Mouse (Mus musculus): ENCODE results near the gene Klc4. TPM values are rescaled to one million over a fixed set of nuclear protein-coding genes. Genes with fewer than 3 reads are reported as not detected.

Klc4 gene
- polyA plus RNA-seq, 1 experiment from 2014 or later = 22.5 TPM

DNA sequence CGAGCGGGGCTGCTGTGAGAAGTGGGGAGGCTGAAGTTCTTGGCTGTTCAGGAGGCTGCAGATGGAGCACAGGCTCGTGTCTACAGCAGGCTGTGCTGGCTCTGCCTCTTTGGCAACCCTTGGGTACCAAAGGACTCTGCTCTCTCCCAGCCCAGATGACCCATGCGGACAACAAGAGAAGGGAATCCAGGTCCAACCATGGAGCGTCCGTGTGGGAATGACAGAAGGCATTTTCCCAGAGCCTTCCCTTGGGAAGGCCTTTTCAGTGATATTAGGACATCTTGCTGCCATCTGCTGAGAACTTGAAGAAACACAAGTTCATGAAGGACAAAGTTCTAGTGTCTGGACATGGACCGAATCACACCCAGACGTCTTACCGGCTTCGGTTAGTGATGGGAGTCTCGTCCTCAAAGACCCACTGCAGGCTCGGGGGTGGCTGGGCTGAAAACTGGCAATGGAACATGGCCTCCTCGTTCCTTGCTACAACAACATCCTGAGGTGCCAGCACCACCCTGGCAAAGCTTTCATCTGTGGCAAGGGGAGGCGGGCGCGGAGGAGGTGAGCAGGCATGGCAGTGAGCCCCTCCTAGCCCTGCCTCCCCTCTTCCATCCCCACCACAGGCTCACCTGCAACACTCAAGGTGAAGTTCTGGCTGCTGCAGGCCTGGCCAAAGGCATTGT lies 56.0 kb downstream of the Klc4 start:
- 90% methylated on average over 16 of the region's 16 CpGs for WGBS
- no peaks in the 10 kb centered on the region for H3K27me3 ChIP-seq (ENCODE audit: insufficient read depth, poor library complexity, severe bottlenecking)

DNA sequence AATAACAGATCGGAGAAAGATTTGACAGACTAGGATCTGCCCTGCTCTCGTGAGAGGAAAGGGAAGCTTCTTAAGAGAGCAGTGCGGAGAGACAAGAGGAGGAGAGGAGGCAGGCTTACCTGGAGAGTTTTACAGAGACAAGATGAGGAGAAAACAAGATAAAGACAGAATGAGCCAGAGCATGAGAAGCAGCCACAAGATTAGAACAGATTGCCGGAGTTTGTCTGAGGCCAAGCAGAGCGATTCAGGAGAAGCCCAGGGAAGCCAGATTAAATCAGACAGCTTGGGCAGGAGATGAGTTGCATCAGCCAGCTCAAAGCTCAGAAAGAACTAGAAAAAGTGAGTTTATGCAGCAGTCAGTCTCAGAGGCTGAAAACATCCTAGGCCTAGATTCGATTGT lies 56.9 kb downstream of the Klc4 start:
- Histone ChIP-seq H3K27ac (no peak overlapping the region), H3K9me3 (no peaks in the 10 kb centered on the region), H3K4me1 (peaks cover 17% of the 10 kb centered on the region), H3K36me3 (peaks cover 77% of the 10 kb centered on the region), H3K4me3 (no peak overlapping the region), H3K27me3 (ENCODE audit: insufficient read depth, poor library complexity, severe bottlenecking) (no peaks in the 10 kb centered on the region)
- 82% methylated on average over 6 of the region's 6 CpGs for WGBS
- DNase-seq (ENCODE audit: low spot score) = no peak

More for the DNA sequence above, 56.0 kb downstream of the Klc4 start:
- H3K4me3 ChIP-seq = no peak overlapping the region
- no peaks in the 10 kb centered on the region for H3K9me3 ChIP-seq
- peaks cover 23% of the 10 kb centered on the region for H3K4me1 ChIP-seq
- H3K36me3 ChIP-seq = peaks cover 70% of the 10 kb centered on the region
- no peak for DNase-seq (ENCODE audit: low spot score)
- no peak overlapping the region for H3K27ac ChIP-seq

DNA sequence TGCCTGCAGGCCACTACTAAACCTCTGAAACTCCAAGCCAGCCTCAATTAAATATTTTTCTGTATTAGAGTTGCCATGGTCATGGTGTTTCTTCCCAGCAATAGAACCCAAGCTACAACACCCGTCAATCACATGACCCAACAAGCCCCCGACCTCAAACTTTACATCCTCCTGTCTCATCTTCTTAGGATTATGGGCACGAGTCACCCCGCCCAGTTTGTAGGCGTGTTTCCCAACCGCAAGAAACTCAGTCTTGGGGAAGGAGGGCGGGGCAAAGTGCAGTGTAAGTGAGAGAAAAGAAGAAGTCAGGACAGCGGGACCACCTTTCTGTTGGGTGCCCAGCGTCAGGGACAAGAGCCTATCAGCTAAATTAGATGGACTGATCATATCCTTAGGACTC lies 57.6 kb downstream of the Klc4 start:
- Histone ChIP-seq H3K27me3 (ENCODE audit: insufficient read depth, poor library complexity, severe bottlenecking) (no peaks in the 10 kb centered on the region), H3K9me3 (no peaks in the 10 kb centered on the region), H3K4me1 (peaks cover 14% of the 10 kb centered on the region), H3K27ac (no peak overlapping the region), H3K36me3 (peaks cover 78% of the 10 kb centered on the region), H3K4me3 (no peak overlapping the region)
- no peak for DNase-seq (ENCODE audit: low spot score)
- WGBS = 80% methylated on average over 9 of the region's 9 CpGs

DNA sequence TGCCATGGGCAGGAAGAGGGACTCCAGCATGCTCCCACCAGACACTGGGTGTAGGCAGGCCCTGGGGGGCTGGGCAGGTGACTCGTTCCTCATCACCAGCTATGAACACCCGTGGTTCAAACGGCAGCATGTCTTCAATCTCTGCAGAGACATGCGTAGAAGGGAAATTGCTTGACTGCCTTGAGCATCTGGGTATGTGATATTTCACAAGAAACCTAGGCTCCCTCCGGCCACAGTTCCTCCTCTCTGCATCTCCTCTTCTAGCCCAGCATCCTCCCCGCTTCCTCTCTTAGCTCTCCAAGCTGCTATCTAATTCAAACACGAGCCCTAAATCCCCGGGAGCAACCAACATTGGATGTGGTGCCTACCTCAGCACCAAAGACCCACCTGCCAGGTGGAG lies 59.5 kb downstream of the Klc4 start:
- Histone ChIP-seq H3K9me3 (no peaks in the 10 kb centered on the region), H3K27me3 (ENCODE audit: insufficient read depth, poor library complexity, severe bottlenecking) (no peaks in the 10 kb centered on the region), H3K27ac (no peak overlapping the region), H3K4me3 (no peak overlapping the region), H3K4me1 (peaks cover 3% of the 10 kb centered on the region; the same call in 1 of the 2 replicates), H3K36me3 (peaks cover 85% of the 10 kb centered on the region)
- no peak for DNase-seq (ENCODE audit: low spot score)
- WGBS = 86% methylated on average over 8 of the region's 8 CpGs

Other genes with a start within 250 kb of the Klc4 start
- 0.54 and 0.83 TPM in 2 replicates for gene Crip3, start 217.1 kb downstream of the Klc4 start, polyA plus RNA-seq (2016; fragmentation: Nextera tagmentation; extraction: Ambion mirVana)
- 0.15 and 0.30 TPM in 2 replicates for gene Slc22a7, start 207.6 kb downstream of the Klc4 start, polyA plus RNA-seq (2016; fragmentation: Nextera tagmentation; extraction: Ambion mirVana)
- 0.09 and 0.14 TPM in 2 replicates for gene Ttbk1, start 158.3 kb downstream of the Klc4 start, polyA plus RNA-seq (2016; fragmentation: Nextera tagmentation; extraction: Ambion mirVana)
- 36.5 and 52.8 TPM in 2 replicates for gene Dnph1, start 149.3 kb downstream of the Klc4 start, polyA plus RNA-seq (2016; fragmentation: Nextera tagmentation; extraction: Ambion mirVana)
- 4.8 and 5.3 TPM in 2 replicates for gene Cul9, start 99.6 kb downstream of the Klc4 start, polyA plus RNA-seq (2016; fragmentation: Nextera tagmentation; extraction: Ambion mirVana)
- 10.9 and 15.7 TPM in 2 replicates for gene Srf, start 89.8 kb downstream of the Klc4 start, polyA plus RNA-seq (2016; fragmentation: Nextera tagmentation; extraction: Ambion mirVana)
- gene Ptk7, start 16.5 kb downstream of the Klc4 start, polyA plus RNA-seq (2016; fragmentation: Nextera tagmentation; extraction: Ambion mirVana) = 65.4 and 67.7 TPM in 2 replicates
- 131 and 151 TPM in 2 replicates for gene Mrpl2, start 207 bp upstream of the Klc4 start, polyA plus RNA-seq (2016; fragmentation: Nextera tagmentation; extraction: Ambion mirVana)
- 44.8 and 51.3 TPM in 2 replicates for gene Cul7, start 4.3 kb upstream of the Klc4 start, polyA plus RNA-seq (2016; fragmentation: Nextera tagmentation; extraction: Ambion mirVana)
- gene Rrp36, start 28.3 kb upstream of the Klc4 start, polyA plus RNA-seq (2016; fragmentation: Nextera tagmentation; extraction: Ambion mirVana) = 46.3 and 61.0 TPM in 2 replicates
- gene Mea1, start 32.8 kb upstream of the Klc4 start, polyA plus RNA-seq (2016; fragmentation: Nextera tagmentation; extraction: Ambion mirVana) = 143 and 180 TPM in 2 replicates
- 152 and 167 TPM in 2 replicates for gene Klhdc3, start 34.9 kb upstream of the Klc4 start, polyA plus RNA-seq (2016; fragmentation: Nextera tagmentation; extraction: Ambion mirVana)
- 76.8 and 103 TPM in 2 replicates for gene Ppp2r5d, start 59.1 kb upstream of the Klc4 start, polyA plus RNA-seq (2016; fragmentation: Nextera tagmentation; extraction: Ambion mirVana)
- 14.0 and 21.9 TPM in 2 replicates for gene Pex6, start 65.4 kb upstream of the Klc4 start, polyA plus RNA-seq (2016; fragmentation: Nextera tagmentation; extraction: Ambion mirVana)
- gene Gnmt, start 83.1 kb upstream of the Klc4 start, polyA plus RNA-seq (2016; fragmentation: Nextera tagmentation; extraction: Ambion mirVana) = 0.83 and 2.3 TPM in 2 replicates
- gene Cnpy3, start 106.2 kb upstream of the Klc4 start, polyA plus RNA-seq (2016; fragmentation: Nextera tagmentation; extraction: Ambion mirVana) = 63.2 and 68.4 TPM in 2 replicates
- gene Ptcra, start 117.7 kb upstream of the Klc4 start, polyA plus RNA-seq (2016; fragmentation: Nextera tagmentation; extraction: Ambion mirVana) = 0.39 and 0.60 TPM in 2 replicates
- 45.8 and 51.2 TPM in 2 replicates for gene 2310039H08Rik, start 126.6 kb upstream of the Klc4 start, polyA plus RNA-seq (2016; fragmentation: Nextera tagmentation; extraction: Ambion mirVana)
- gene Rpl7l1, start 136.7 kb upstream of the Klc4 start, polyA plus RNA-seq (2016; fragmentation: Nextera tagmentation; extraction: Ambion mirVana) = 130 and 184 TPM in 2 replicates
- gene Bicral, start 212.5 kb upstream of the Klc4 start, polyA plus RNA-seq (2016; fragmentation: Nextera tagmentation; extraction: Ambion mirVana) = 3.3 and 3.4 TPM in 2 replicates
- gene Tbcc, start 244.7 kb upstream of the Klc4 start, polyA plus RNA-seq (2016; fragmentation: Nextera tagmentation; extraction: Ambion mirVana) = 43.8 and 63.2 TPM in 2 replicates

Measured in heart, embryonic 10.5 days (tissue).